Mouse (Mus musculus): ENCODE measurements around the gene Kdm4b. TPM values are rescaled to one million over a fixed set of nuclear protein-coding genes. Genes with fewer than 3 reads are reported as not detected.

The Kdm4b gene
- polyA plus RNA-seq, 1 experiment from 2014 or later = 33.5 TPM

DNA sequence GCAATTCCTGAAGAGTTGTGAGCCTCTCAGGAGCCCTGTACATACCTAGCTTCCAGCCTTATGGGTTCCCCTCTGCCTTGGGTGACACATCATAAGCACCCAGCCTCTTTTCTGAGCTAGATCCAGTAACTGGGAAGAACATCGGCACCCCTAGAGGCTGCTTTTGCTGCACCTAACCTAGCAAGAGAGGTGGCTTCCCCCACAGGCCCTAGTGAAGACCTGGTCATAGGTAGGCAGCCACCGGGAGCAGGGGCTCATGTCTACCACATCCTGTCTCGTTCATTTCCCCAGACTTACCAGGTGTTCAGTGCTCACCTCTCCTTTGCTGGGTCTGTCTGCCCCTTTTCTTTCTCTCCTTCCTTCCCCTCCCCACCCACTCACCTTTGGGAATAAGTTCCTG is 4.5 kb downstream of the Kdm4b start:
- Histone ChIP-seq H3K9ac (ENCODE audit: low read length) (no peak overlapping the region), H3K4me1 (replicated peaks; ENCODE audit: control insufficient read depth, insufficient read depth, low read length) (peaks cover 16% of the 10 kb centered on the region), H3K27me3 (replicated peaks; ENCODE audit: control insufficient read depth, insufficient read depth, low read length) (no peaks in the 10 kb centered on the region), H3K27ac (ENCODE audit: low read depth) (no peak overlapping the region), H3K9me3 (ENCODE audit: control insufficient read depth, low read length) (no peaks in the 10 kb centered on the region), H3K36me3 (ENCODE audit: control insufficient read depth, insufficient read depth, low read length) (no peaks in the 10 kb centered on the region), H3K4me2 (ENCODE audit: low read length) (no peak overlapping the region), H3K4me3 (ENCODE audit: low read depth, low read length) (no peak overlapping the region)
- 65% methylated on average over 3 of the region's 3 CpGs for WGBS
- no peak for ATAC-seq (replicated peaks; ENCODE audit: low FRiP score, low TSS enrichment, low read depth)
- DNase-seq (ENCODE audit: low spot score) = no peak

DNA sequence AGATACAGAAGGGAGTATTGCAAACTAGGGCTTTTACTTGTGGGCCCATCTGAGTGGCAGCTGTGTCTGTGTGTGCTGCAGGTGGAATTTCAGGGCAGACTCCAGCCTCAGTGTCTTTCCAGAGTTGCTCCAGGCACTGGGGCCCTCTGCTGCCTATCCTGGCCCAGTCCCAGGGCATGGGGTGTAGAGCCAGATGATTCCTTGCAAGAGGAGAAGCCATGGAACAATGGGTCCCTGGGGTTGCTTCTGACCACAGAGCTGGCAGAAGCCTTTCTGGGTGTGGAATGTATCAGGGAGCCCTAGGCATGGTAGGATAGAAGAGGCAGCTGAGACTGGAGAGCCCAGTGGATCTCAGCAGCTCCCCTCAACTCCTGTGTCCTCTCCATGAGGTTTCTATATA is 5.4 kb downstream of the Kdm4b start:
- ATAC-seq (replicated peaks; ENCODE audit: low FRiP score, low TSS enrichment, low read depth) (no peak), DNase-seq (ENCODE audit: low spot score) (no peak)
- Histone ChIP-seq H3K36me3 (ENCODE audit: control insufficient read depth, insufficient read depth, low read length) (no peaks in the 10 kb centered on the region), H3K27me3 (replicated peaks; ENCODE audit: control insufficient read depth, insufficient read depth, low read length) (no peaks in the 10 kb centered on the region), H3K9me3 (ENCODE audit: control insufficient read depth, low read length) (no peaks in the 10 kb centered on the region), H3K4me1 (replicated peaks; ENCODE audit: control insufficient read depth, insufficient read depth, low read length) (peaks cover 16% of the 10 kb centered on the region), H3K9ac (ENCODE audit: low read length) (no peak overlapping the region), H3K4me3 (ENCODE audit: low read depth, low read length) (no peak overlapping the region), H3K27ac (ENCODE audit: low read depth) (no peak overlapping the region), H3K4me2 (ENCODE audit: low read length) (no peak overlapping the region)

DNA sequence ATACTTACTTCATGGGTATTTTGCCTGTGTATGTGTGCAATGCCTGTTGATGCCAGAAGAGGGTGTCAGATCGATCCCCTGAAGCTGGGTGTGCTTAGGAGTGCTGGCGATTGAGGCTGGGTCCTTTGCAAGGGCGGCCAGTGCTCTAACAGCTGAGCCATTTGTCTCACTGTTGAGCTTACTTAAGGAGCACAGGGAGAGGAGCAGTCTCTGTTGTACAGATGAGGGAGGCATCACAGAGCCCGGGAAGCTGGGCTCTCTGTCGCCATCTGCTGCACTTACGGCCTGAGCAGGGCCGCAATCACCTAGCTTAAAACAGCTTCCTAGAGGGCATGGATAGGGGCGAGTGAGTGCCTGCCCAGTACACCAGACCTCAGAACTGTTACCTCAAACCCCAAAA is 7.1 kb downstream of the Kdm4b start:
- DNase-seq (ENCODE audit: low spot score) (peak; percentile 63), ATAC-seq (replicated peaks; ENCODE audit: low FRiP score, low TSS enrichment, low read depth) (no peak)
- H3K27ac ChIP-seq (ENCODE audit: low read depth) = no peak overlapping the region
- no peak overlapping the region for H3K4me3 ChIP-seq (ENCODE audit: low read depth, low read length)
- no peak overlapping the region for H3K4me2 ChIP-seq (ENCODE audit: low read length)
- peaks cover 6% of the 10 kb centered on the region for H3K4me1 ChIP-seq (replicated peaks; ENCODE audit: control insufficient read depth, insufficient read depth, low read length)
- no peaks in the 10 kb centered on the region for H3K27me3 ChIP-seq (replicated peaks; ENCODE audit: control insufficient read depth, insufficient read depth, low read length)
- no peak overlapping the region for H3K9ac ChIP-seq (ENCODE audit: low read length)
- H3K9me3 ChIP-seq (ENCODE audit: control insufficient read depth, low read length) = no peaks in the 10 kb centered on the region
- no peaks in the 10 kb centered on the region for H3K36me3 ChIP-seq (ENCODE audit: control insufficient read depth, insufficient read depth, low read length)
- WGBS = 43% methylated on average over 8 of the region's 8 CpGs

DNA sequence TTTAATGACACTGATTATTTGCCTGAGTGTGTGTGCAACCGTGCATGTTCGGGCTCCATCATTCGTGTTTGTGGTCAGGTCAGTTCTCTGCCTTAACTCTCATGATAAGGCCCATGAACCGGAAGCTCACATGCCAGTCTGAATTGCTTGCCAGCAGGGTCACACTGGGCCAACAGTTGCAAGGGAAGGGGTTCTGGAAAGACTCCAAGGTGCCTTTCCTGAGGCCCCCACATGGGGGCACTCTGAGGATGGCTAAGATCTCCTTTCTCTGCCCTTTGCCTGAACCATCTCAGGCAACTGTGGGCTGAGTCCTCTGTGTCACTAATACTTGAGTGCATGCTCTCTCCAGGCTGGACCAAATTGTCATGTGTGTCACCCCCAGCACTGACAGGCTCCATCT is 11.3 kb downstream of the Kdm4b start:
- WGBS = 60% methylated on average over 4 of the region's 4 CpGs
- no peak overlapping the region for H3K27ac ChIP-seq (ENCODE audit: low read depth)
- ATAC-seq (replicated peaks; ENCODE audit: low FRiP score, low TSS enrichment, low read depth) (no peak), DNase-seq (ENCODE audit: low spot score) (peak; percentile 72)
- H3K9me3 ChIP-seq (ENCODE audit: control insufficient read depth, low read length) = no peaks in the 10 kb centered on the region
- no peak overlapping the region for H3K4me2 ChIP-seq (ENCODE audit: low read length)
- H3K4me3 ChIP-seq (ENCODE audit: low read depth, low read length) = no peak overlapping the region
- no peak overlapping the region for H3K9ac ChIP-seq (ENCODE audit: low read length)
- no peaks in the 10 kb centered on the region for H3K27me3 ChIP-seq (replicated peaks; ENCODE audit: control insufficient read depth, insufficient read depth, low read length)
- no peaks in the 10 kb centered on the region for H3K4me1 ChIP-seq (replicated peaks; ENCODE audit: control insufficient read depth, insufficient read depth, low read length)
- H3K36me3 ChIP-seq (ENCODE audit: control insufficient read depth, insufficient read depth, low read length) = no peaks in the 10 kb centered on the region

DNA sequence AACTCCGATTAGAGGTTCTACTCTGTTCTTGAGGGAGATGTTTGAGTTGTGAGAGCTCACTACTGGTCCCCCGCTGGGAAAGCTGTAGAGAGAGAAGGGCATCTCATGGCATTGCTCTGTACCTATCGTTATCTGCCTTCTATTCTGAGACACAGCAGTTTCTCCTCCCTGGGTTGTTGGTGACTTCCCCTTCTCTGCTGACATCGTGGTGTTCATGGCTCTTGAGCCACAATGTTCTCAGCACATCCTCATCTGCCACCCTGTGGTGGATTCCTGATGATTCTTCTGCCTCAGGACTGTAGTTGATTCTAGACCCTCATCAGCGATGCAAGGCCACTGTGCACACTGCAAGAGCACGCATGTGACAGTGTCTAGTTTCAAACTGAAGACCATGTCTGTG is 11.9 kb downstream of the Kdm4b start:
- Histone ChIP-seq H3K4me3 (ENCODE audit: low read depth, low read length) (no peak overlapping the region), H3K9ac (ENCODE audit: low read length) (no peak overlapping the region), H3K9me3 (ENCODE audit: control insufficient read depth, low read length) (no peaks in the 10 kb centered on the region), H3K4me2 (ENCODE audit: low read length) (no peak overlapping the region), H3K4me1 (replicated peaks; ENCODE audit: control insufficient read depth, insufficient read depth, low read length) (no peaks in the 10 kb centered on the region), H3K27me3 (replicated peaks; ENCODE audit: control insufficient read depth, insufficient read depth, low read length) (no peaks in the 10 kb centered on the region), H3K27ac (ENCODE audit: low read depth) (no peak overlapping the region), H3K36me3 (ENCODE audit: control insufficient read depth, insufficient read depth, low read length) (no peaks in the 10 kb centered on the region)
- DNase-seq (ENCODE audit: low spot score) (no peak), ATAC-seq (replicated peaks; ENCODE audit: low FRiP score, low TSS enrichment, low read depth) (no peak)
- WGBS = 91% methylated on average over 6 of the region's 6 CpGs

DNA sequence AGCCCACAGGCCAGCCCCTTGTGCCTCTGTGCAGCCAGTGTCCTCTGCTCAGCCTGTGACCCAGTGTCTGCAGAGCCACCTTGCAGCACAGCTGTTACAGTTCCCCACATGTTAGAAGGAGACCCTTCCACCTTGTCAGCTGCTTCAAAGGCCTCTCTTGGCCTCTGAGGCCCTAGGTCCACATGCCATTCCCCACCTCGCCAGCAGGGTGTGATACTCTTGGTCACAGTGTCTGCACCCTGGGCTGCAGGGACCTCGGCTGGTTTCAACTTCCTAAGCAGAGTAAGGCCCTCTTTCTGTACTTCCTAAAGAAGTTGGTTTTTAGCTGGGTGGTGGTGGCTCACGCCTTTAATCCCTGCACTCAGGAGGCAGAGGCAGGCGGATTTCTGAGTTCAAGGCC is 13.0 kb downstream of the Kdm4b start:
- DNase-seq (ENCODE audit: low spot score) = no peak

DNA sequence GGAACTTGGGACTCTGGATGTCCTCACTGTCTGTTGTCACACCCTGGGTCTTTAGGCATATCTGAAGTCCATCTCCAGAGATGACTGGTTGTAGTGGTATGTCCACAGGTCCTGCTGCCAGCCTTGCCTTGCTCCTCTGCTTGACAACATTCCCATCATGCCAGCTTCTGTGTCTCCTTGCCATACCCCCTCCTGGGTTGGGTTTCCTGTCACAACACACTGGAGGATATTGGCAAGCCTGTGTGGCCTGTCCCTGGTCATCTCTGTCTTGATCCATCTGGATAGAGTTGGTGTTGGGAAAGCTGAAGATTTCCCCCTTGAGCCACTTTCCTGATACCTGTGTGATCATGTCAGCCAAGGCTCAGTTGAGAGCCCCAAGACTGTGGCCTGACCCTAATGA is 14.9 kb downstream of the Kdm4b start:
- Histone ChIP-seq H3K36me3 (ENCODE audit: control insufficient read depth, insufficient read depth, low read length) (no peaks in the 10 kb centered on the region), H3K27ac (ENCODE audit: low read depth) (no peak overlapping the region), H3K4me1 (replicated peaks; ENCODE audit: control insufficient read depth, insufficient read depth, low read length) (no peaks in the 10 kb centered on the region), H3K27me3 (replicated peaks; ENCODE audit: control insufficient read depth, insufficient read depth, low read length) (no peaks in the 10 kb centered on the region), H3K4me2 (ENCODE audit: low read length) (no peak overlapping the region), H3K9me3 (ENCODE audit: control insufficient read depth, low read length) (no peaks in the 10 kb centered on the region), H3K9ac (ENCODE audit: low read length) (no peak overlapping the region), H3K4me3 (ENCODE audit: low read depth, low read length) (no peak overlapping the region)
- ATAC-seq (replicated peaks; ENCODE audit: low FRiP score, low TSS enrichment, low read depth) (no peak), DNase-seq (ENCODE audit: low spot score) (no peak)

More for the DNA sequence above, 13.0 kb downstream of the Kdm4b start:
- H3K27me3 ChIP-seq (replicated peaks; ENCODE audit: control insufficient read depth, insufficient read depth, low read length) = no peaks in the 10 kb centered on the region
- no peak overlapping the region for H3K27ac ChIP-seq (ENCODE audit: low read depth)
- 58% methylated on average over 4 of the region's 4 CpGs for WGBS
- no peak overlapping the region for H3K4me2 ChIP-seq (ENCODE audit: low read length)
- ATAC-seq (replicated peaks; ENCODE audit: low FRiP score, low TSS enrichment, low read depth) = no peak
- no peak overlapping the region for H3K9ac ChIP-seq (ENCODE audit: low read length)
- no peak overlapping the region for H3K4me3 ChIP-seq (ENCODE audit: low read depth, low read length)
- H3K9me3 ChIP-seq (ENCODE audit: control insufficient read depth, low read length) = no peaks in the 10 kb centered on the region
- no peaks in the 10 kb centered on the region for H3K36me3 ChIP-seq (ENCODE audit: control insufficient read depth, insufficient read depth, low read length)
- H3K4me1 ChIP-seq (replicated peaks; ENCODE audit: control insufficient read depth, insufficient read depth, low read length) = no peaks in the 10 kb centered on the region

DNA sequence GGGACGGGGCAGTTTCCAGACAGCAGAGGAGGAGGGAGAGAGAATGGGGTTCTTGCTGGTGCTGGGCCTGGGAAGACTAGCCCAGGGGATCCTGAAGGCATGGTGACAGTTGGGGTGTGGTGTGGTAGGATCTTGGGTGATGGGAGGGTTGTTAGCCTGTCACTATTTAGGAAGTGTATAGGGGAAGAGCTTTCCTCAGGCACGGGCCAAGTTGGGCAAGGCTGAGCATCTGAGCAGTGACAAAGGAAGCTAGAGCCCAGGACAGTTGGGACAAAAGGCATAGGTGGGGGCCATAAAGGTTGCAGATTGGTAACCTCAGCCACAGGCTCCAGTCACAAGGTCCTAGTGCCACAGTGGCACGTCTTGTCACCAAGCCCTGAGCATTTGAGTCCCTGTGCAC is 17.6 kb downstream of the Kdm4b start:
- Histone ChIP-seq H3K27ac (ENCODE audit: low read depth) (no peak overlapping the region), H3K4me1 (replicated peaks; ENCODE audit: control insufficient read depth, insufficient read depth, low read length) (no peaks in the 10 kb centered on the region), H3K27me3 (replicated peaks; ENCODE audit: control insufficient read depth, insufficient read depth, low read length) (no peaks in the 10 kb centered on the region), H3K9ac (ENCODE audit: low read length) (no peak overlapping the region), H3K9me3 (ENCODE audit: control insufficient read depth, low read length) (no peaks in the 10 kb centered on the region), H3K4me2 (ENCODE audit: low read length) (no peak overlapping the region), H3K4me3 (ENCODE audit: low read depth, low read length) (no peak overlapping the region), H3K36me3 (ENCODE audit: control insufficient read depth, insufficient read depth, low read length) (no peaks in the 10 kb centered on the region)
- ATAC-seq (replicated peaks; ENCODE audit: low FRiP score, low TSS enrichment, low read depth) (no peak), DNase-seq (ENCODE audit: low spot score) (no peak)
- 73% methylated on average over 3 of the region's 3 CpGs for WGBS

DNA sequence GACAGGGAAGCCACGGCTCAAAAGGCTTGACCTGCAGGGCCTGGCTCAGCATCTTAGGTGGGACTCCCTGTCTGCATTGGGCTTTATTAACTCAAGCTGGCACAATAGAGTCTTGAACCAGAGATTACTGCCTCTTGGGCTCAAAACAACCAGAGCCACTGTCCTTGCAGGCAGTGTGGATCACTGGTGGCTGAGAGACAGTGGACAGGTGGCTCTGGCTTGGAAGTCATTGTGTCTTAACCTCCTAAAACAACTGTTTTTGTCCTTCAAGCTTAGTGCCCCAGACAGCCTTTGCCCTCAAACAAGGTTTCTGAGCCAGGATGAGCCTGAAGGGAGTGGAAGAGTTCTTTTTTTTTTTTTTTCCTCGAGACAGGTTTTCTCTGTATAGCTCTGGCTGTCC is 19.5 kb downstream of the Kdm4b start:
- no peaks in the 10 kb centered on the region for H3K9me3 ChIP-seq (ENCODE audit: control insufficient read depth, low read length)
- 83% methylated on average over 2 of the region's 2 CpGs for WGBS
- no peak overlapping the region for H3K9ac ChIP-seq (ENCODE audit: low read length)
- DNase-seq (ENCODE audit: low spot score) (no peak), ATAC-seq (replicated peaks; ENCODE audit: low FRiP score, low TSS enrichment, low read depth) (no peak)
- H3K27me3 ChIP-seq (replicated peaks; ENCODE audit: control insufficient read depth, insufficient read depth, low read length) = no peaks in the 10 kb centered on the region
- H3K4me2 ChIP-seq (ENCODE audit: low read length) = no peak overlapping the region
- H3K36me3 ChIP-seq (ENCODE audit: control insufficient read depth, insufficient read depth, low read length) = no peaks in the 10 kb centered on the region
- H3K27ac ChIP-seq (ENCODE audit: low read depth) = no peak overlapping the region
- H3K4me1 ChIP-seq (replicated peaks; ENCODE audit: control insufficient read depth, insufficient read depth, low read length) = no peaks in the 10 kb centered on the region
- no peak overlapping the region for H3K4me3 ChIP-seq (ENCODE audit: low read depth, low read length)
